Mouse (Mus musculus) liver, postnatal 0 days (tissue): ENCODE results near the gene Igf2bp3.

Source experiments
- CTCF ChIP-seq: sonication (generic); IDR thresholded peaks from 2 replicates; pipeline ENCODE4 v1.5.1; 2016; ENCODE audit warnings: antibody characterized with exemption, low read depth
- EP300 ChIP-seq: IDR thresholded peaks from 2 replicates; pipeline ENCODE4 v1.6.1; 2016; ENCODE audit warnings: antibody characterized with exemption, low read depth, mild to moderate bottlenecking

GRCm38 (mm10) chr6:49206416-49206815 is 8.3 kb downstream of the Igf2bp3 start:
- TF ChIP-seq CTCF (no peak), EP300 (no peak)
